Mouse (Mus musculus): ENCODE measurements around the gene Spata21.
A peak's percentile ranks its signal among the peaks of the same experiment; 100 is the strongest.

Gene Spata21

DNA sequence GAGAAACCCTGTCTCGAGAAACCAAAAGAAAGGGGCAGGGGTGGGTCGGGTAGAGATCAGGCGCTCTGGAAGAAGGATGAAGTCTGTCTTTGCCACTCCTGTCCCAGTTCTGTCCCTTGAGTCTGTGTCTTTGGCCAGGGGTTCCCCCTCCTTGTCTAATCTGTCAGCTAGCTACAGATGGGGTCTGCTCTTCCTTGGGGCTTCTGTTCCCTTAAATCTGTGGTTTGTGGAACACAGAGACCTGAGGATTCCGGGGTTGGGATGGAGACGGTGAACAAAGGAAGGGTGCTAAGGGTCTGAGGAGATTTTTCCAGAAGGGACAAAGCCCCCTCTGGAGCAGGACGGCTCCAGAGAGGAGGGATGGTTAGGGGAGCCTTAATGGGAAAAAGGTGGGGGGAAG is at the start of gene Spata21:
Spata21 (plus strand) TSS at position 301 of the 400 bp plus-strand sequence.
- no peak for DNase-seq (ENCODE audit: low spot score)

DNA sequence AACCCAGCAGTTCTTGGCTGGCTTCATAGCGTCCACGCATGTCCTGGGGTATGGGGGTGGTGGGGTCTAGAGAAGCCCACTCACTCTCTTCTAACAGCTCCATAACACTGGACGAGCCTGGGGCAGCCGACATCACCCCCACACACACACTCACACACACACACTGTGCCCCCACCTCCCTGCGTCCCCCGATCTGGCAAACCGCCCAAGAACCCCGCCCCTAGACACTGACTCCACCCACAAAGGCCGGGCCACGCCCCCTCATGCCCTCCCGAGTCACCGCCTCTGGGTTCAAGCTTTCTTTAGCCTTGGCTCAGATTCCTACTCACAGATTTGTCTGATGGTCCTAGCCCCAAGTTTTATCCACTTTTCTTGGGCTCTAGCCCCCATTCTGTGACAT is 47.0 kb upstream of the Spata21 start:
- DNase-seq (ENCODE audit: low spot score), result no peak

DNA sequence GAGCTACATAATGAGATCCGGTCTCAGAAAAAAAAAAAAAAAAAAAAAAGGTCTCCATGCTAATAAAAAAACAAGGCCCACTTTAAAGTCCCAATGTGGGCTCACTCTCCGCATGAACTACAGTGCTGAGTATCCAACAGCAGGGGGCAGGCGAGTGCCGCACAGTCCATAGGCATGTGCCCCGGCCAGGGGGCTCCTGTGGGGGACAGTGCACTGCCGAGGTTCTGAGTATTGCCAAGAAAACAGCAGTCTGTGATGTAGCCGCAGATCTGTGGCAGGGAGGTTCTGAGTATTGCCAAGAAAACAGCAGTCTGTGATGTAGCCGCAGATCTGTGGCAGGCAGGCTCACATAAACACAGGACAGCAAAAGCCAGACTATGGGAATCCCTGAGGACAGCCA is 43.3 kb upstream of the Spata21 start:
- DNase-seq (ENCODE audit: low spot score), result no peak

DNA sequence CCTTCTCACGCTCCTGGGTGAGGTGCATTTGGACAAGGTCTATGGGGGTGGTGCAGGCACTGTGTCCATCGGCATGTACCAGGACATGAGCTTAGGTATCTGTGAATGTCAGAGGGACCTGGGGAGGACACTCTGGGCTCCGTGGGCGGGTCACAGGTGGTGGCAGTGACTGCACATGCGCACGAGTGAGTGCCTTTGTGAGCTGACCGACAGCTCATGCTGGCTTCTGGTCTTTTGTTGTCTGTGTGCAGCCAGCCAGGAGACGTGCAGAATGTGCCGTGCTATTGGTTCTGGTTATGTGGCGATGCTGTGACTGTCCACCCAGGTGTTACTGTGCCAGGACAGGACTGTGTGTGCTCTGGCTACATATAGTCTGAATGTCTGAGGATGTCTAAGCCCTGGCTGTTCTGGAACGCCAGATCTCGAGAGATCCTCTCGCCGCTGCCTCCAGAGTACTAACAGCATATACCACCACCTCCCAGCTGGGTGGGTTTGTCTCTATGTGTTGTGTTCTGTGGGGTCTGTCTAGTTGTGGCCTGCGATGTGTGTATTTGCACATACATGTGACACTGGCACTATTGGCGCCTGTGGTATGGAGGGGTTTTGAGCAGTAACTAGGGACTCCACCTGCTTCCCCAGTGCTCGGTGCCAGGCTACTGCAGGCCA is 39.2 kb upstream of the Spata21 start:
- no peak for DNase-seq (ENCODE audit: low spot score)

DNA sequence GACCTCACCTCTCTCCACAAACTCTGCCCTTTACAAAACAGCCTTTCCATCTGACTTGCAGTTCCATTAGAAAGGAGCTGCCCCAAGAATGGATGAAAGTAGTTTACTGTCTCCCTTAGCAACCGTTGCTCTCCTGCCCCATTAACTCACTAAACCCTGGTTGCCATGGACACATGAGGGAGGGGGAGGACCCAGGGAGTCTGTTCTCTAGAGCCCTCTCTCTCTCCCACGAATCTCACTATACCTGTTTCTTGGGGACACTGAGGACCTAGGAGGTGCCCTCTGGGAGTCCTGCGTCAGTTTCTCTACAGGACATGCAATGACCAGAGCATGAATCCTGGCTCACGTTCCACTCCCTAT is 38.7 kb upstream of the Spata21 start:
- peak; percentile 49 for DNase-seq (ENCODE audit: low spot score)

DNA sequence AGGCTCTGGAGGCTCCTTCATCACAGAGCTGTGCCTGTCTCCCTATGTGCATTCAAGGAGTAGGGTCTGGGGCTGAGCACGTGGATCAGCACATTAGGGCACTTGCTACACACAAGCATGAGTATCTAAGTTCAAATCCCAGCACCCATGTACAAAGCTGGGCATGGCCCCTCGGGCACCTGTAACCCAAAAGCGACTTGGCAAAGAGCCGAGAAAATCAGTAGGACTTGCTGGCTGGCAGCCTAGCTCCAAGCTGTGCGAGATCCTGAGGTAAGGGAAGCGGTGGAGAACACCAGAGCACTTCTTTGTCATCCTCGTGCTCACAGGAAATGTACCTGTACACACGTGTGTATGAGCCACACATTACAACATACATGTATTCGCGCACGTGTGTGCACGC is 35.7 kb upstream of the Spata21 start:
- no peak for DNase-seq (ENCODE audit: low spot score)

DNA sequence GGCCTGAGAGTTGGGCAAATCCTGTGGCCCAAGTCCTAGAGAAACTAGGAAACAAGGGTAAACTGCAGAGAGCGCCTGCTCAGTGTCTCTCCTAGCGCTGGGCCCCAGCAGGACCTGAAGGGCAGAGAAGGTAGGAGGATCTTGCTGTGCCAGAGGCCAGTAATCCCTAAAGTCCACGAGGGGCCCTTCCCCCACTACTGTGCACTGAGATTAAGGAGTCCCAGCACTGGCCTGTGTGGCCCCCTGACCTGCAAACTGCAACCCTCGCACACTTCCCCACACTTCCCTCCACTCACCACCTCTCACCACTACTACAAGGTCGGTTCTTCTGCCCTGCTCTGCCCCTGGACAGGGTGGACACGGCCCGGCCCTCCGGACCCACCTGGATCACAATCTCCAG is 35.0 kb upstream of the Spata21 start:
- DNase-seq (ENCODE audit: low spot score), result no peak

DNA sequence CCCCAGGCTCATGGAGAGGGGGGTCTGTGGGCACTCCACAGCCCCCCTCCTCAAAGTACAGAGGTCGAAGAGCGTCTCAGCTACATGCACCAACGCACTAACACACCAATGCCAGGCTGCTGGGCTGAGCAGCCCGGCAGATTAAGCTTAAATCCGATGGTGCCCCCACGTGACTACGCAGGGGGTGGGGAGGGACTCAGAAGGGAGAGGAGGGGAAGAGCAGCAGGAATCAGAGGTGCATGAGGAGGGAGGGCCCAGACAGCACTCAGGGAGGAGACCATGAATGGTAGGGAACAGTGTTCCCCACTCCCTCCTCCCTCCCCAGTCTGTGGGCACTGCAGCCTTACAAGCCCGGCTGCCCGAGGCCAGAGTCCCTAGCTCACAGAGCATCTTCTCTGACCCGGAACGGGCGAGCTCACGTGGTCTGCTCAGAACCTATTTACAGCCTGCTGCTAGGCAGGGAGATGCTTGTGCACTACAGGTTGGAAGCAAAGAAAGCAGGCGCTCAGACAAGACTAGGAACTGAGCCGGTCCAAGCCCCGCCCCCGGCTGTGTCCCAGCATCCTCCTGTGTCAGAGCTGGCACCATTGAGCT is 34.5 kb upstream of the Spata21 start:
- DNase-seq (ENCODE audit: low spot score), result peak; percentile 74

DNA sequence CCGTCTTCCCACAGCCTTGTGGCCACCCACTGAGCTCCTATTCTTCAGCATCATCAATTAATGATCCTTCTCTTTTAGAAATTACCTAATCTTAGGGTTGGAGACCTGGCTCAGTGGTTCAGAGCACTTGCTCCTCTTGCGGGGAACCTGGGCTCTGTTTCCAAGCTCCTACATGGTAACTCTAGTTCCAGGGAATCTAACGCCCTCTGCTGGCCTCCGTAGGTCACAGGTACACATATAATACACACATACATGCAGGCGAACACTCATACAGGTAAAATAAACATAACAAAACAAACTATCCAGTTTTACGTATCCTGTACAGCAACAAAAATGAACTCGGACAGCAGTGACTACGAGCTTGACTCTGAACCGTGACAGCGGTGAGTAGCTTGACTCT is 31.2 kb upstream of the Spata21 start:
- no peak for DNase-seq (ENCODE audit: low spot score)

DNA sequence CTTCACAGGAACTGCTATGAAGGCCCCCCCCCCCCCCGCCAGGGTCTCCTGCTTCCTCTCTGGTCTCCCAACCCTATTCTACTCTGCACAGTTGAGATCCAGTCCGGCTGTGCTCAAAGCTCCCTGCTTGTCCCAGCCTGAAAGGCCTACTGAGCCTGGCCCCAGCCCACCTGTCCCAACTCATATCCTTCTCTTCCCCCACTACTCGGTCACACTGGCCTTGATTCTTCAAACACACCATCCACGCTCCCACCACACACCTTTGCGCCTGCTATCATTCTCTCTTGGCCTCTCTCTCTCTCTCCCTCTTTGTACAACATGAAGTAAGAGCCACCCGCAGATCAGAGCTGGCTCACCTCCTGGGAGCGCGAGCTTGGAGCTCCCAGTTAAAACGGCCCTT is 29.3 kb upstream of the Spata21 start:
- DNase-seq (ENCODE audit: low spot score), result no peak

DNA sequence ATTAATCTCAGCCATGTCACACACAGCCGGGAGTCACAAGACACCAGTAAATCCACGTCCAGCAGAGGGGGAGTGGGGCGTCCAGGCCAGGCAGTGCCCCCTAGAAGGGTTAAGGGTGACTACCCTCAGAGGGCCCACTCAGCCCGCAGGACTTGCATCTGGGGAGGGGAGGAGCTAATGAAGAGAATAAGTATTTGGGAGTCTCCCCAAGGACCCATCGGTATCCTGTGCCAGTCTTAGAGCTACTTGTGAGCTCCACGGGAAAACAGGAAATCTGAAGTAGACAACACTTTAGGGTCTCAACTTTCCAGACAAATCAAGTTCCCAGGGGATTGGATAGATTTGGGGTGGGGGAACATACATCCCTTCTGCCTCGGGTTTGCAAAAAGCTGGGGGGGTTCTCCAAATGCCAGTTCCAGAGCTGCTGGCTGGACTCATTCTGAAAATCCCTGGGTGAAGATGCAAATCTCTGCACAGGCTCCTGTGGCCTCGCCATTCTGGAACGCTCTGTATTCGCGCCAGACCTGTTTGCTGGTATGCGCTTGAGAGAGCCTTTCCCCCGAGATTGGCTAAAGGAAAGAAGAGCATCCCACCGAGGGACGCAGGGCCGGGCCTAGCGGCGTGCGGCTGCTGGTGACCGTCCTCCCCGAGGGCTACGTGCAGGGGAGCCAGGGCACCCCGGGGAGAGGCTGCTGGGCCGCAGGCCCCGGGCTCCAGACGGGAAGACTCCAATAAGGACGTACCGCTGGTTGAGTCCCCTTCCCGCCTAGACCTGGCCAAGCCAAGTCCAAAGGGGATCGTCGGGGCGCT is 28.3 kb upstream of the Spata21 start:
- no peak for DNase-seq (ENCODE audit: low spot score)

DNA sequence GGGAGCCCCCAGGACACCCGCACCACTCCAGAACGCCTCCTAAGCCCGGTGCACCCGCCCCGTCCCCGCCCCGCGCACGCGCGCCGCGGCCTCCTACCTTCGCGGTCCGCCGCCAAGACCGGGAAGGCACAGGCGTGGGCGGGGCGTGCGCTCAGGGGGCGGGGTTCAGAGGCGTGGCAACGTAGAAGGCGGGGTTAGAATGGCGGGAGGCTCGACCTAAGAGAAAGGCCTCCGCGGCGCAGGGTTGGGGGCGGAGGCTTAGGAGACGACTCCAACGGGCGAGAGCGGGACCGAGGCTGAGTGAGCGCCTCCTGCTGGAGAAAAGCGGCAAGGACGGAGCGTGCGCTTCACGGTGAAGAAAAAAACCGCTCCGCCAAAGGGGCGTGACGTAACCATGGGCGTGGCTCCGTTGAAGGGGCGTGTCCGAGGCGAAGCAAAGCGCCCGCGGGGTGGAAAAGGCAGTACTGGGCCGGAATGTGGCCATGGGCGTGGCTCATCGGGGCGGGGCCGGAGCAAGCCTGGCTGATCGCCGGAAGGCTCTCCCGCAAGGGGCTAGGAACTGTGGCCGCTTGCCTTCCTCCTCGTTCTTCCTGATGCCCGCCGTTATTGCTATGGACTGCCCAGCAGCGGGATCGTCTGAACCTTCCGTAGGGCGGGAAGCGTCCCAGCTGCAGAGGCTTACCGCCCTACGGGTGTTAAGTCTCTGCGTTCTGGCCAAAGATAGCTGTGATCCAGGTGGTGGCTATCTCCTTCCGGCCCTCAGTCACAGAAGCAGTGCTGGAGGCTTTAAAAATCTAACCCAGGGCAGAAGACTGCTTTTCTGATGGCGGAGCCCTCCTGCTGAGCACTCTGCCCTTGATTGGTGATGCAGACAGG is 27.5 kb upstream of the Spata21 start, which contains the start of gene Crocc:
Crocc (minus strand) TSS at position 125 of the 876 bp plus-strand sequence.
- DNase-seq (ENCODE audit: low spot score), result peak; percentile 97

DNA sequence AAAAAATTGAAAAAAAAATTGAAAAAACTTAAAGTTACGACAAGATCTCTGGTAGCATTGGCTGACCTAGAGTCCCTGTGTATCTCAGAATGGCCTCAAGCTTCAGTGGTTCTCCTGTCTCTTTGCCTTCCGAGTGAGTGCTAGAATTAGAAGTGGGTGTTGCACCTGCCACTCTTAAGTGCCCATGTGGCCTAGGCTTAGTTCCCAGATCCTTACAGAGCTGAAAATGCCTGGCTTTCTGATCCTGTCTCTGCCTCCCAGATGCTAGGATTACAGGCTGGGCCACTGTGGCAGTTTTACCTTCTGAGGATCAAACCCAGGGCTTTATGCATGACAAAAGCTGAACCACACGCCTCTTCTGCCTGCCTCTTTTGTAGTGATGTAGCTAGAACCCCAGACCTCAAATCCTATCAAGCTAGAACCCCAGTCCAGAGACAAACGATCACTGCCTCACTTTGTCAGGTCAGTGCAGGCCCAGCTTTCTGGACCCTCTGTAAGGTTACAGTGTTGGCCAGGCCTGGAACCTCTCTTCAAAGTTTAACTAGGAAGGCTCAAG is 24.0 kb upstream of the Spata21 start:
- no peak for DNase-seq (ENCODE audit: low spot score)

DNA sequence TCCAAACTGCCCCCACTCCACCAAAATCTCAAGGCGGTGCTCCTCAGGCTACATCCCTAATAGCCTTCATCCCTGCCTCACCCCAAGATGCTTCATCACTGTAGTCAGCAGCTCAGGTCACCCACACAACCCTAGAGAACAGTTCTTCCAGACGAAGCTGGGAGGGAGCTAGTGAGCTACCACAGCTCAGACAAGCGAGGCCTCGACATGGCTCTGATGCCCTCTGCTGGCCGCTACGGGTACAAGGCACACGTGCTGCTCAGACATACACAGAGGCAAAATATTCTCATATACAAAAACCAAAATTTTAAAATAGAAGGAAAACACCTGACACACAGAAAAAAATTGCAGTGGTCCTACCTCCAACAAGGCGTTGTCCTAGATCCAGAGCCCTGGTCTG is 23.0 kb upstream of the Spata21 start:
- DNase-seq (ENCODE audit: low spot score), result peak; percentile 78

DNA sequence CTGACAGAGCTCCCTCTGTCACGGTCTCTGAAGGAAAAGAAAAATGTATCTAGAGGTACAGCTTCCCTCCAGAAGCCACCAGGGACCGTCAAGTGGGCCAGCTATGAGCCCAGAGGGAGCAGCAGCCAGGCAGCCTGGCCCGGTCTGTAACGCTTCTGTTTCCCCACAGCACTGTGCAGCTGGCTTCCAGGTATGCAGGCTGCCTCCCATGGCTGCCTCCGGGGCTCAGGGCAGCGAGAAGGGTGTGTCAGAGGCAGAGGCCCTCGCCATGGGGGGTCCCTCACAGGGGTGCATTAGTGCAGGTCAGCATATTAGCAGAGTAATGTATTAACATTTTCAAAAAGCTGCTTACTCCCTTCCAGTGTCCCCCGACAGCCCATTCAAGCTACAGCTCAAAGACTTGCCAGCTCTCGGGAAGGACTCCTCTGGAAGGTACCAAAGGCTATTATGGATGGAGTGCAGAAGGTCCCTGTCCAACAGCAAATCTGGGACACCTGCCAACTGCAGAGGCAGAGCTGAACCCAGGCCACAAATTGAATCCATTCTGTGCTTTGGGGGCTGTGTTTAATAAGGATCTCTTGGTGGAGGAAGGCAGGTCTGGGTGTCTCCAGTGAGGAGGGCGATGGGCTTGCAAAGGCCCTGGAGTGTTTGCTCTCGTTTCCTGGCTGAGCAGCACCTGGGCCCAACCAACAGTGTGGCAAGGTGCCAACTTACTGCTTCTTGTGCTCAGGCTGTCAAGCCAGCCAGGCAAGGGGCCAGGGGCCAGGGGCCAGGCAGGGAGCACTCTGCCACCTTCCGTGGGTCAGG is 21.2 kb upstream of the Spata21 start:
- DNase-seq (ENCODE audit: low spot score), result no peak

DNA sequence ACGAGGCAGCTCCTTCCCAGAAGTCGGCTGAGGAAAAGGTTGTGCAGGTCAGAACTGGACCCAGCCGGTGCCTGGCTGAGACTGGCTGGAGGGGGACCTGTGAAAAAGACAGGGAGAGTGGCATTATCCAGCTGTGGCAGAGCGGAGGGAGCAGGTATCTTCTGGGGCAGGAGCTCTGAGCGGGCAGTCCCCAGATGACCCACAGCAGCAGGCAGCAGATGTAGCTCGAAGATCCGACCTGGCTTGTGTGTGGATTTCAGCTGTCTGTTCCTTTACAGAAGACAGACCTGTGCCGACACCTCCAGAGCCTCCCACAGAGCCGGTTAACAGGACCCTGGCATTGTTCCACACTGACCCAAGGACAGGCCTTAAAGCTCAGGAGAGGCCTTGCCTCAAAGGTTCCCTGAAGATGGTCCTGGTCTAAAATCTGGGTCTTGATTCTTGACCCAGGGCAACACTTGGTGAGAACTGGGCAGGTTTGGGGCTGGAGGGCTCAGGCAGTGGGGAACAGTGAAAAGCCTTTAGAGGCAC is 20.6 kb upstream of the Spata21 start:
- no peak for DNase-seq (ENCODE audit: low spot score)

DNA sequence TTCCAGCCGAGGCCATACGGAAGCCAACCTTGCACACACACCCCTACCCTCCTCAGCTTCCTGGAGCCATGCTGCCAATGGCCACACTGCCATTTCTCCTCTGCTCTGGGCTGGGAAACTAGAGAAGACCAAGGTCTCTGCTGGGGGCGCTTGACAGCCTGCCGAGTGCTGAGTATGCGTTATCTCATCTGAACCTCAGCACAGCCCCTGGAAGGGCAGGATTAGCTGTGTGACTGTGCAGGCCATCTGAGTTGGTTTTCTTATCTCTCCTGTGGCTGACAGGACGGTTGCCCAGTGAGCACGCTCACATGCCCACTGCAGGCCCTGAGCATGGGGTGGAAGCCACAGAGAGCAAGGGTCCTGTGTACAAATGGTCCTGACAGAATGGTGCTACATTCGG is 19.5 kb upstream of the Spata21 start:
- DNase-seq (ENCODE audit: low spot score), result no peak

DNA sequence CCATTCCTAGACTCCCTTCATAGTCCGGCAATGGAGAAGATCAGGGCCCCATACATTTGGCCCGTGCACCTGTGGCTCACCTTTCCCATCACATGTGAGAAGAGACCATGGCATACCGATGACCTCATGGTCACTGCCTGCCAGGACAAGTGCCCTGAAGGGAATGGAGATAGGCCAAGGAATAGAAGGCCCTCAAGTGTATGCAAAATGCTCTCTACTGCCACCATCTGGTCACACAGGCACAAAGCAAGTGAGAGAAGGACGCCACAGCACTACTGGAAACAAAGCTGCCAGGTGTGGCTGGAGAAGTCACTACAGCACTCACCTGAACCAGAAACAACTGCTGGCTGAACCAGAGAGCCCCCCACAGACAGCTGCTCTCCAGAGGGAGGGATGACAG is 18.4 kb upstream of the Spata21 start:
- no peak for DNase-seq (ENCODE audit: low spot score)

DNA sequence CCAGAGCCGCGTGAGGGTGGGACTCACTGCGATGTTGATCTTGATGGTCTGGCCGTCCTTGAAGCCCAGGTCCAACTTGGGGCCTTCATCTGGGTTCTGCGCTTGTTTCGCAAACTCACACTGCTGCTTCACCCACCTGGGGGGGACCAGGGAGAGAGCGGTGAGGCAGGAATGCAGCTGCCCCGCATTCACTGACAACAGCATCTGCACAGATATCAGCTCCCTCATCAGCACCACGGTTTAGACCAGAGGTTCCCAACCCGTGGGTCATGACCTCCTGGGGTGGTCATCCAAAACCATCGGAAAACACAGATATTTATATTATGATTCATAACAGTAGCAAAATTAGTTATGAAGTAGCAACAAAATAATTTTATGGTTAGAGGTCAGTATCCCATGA is 15.6 kb upstream of the Spata21 start:
- DNase-seq (ENCODE audit: low spot score), result no peak

DNA sequence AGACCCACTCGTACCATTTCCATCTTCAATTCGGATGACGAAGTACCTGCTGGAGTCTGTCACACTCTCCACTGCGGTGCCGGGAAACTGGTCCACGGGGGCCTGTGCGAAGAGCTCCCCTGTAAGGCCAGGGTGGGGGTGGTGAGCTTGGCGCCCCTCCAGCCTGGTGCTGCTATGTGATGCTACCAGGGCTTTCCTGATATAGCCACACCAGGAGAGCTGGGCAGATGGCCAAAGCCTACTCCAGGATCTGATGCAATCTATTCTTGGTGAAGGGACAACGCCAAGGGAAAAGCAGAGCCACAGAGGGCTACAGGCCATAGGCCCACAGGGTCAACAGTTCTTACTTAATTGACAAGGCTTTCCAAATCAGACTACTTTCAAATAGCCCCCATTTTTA is 14.5 kb upstream of the Spata21 start:
- no peak for DNase-seq (ENCODE audit: low spot score)

DNA sequence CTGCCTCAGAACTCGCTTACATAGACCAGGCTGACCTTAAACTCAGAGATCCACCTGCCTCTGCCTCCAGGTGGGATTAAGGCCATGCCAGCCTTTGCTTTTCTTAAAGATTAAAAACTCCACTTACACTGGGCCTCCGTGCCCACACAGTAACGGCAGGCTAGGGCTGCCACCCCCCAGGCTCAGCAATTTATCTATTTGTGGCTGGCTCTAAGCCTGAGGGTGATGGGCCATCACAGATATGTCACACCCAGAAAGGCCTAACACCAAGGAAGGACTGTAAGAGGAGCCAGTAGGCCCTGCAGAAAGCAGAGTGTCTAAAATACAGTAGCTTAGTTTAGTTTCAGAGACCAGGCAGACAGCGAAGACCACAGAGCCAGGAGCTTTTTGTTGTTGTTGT is 14.0 kb upstream of the Spata21 start:
- no peak for DNase-seq (ENCODE audit: low spot score)

All from left cerebral cortex, adult 11 months (tissue).